Mouse (Mus musculus) brown adipose tissue, adult 24 weeks (tissue): ENCODE measurements around the gene St5. TPM values are rescaled to one million over a fixed set of nuclear protein-coding genes. Genes with fewer than 3 reads are reported as not detected.

Source experiments
- H3K27ac ChIP-seq: fragments of 200-500 bp; replicated peaks from 2 replicates; pipeline ENCODE4 v1.5.1; 2012; ENCODE audit warnings: low read depth, mild to moderate bottlenecking, low read length
- H3K4me1 ChIP-seq: fragments of 200-500 bp; 2 replicates; pipeline ENCODE4 v1.6.1; 2012; ENCODE audit warnings: low read length, mixed read lengths; ENCODE audit not compliant: control insufficient read depth, insufficient read depth, insufficient read length
- H3K4me3 ChIP-seq: fragments of 200-500 bp; 2 replicates; pipeline ENCODE4 v1.5.1; 2012; ENCODE audit warnings: low read depth, mild to moderate bottlenecking, low read length, moderate library complexity; ENCODE audit not compliant: insufficient read depth
- polyA plus RNA-seq: library from polyadenylated mRNA; stranded (reverse); fragments of >200 nt; gene quantifications from 2 replicates; pipeline ENCODE4 v1.2.4, GENCODE M21; 2012; ENCODE audit not compliant: missing spikeins, insufficient read depth, insufficient read length

St5 gene
- polyA plus RNA-seq, 1 experiment, result 13.4 TPM

GRCm38 (mm10) chr7:109614939-109615338, 88.5 kb downstream of the St5 start:
- peak overlapping the region; percentile 65 for H3K4me3 ChIP-seq
- peaks cover 16% of the 10 kb centered on the region for H3K4me1 ChIP-seq
- H3K27ac ChIP-seq, result peak overlapping the region; percentile 91

- H3K4me1 ChIP-seq, result peaks cover 22% of the 10 kb centered on the region
- H3K27ac ChIP-seq, result peak overlapping the region; percentile 91
- peak overlapping the region; percentile 65 for H3K4me3 ChIP-seq
Measured at GRCm38 (mm10) chr7:109613531-109614021, 89.8 kb downstream of the St5 start.

GRCm38 (mm10) chr7:109613051-109613450, 90.4 kb downstream of the St5 start:
- Histone ChIP-seq H3K4me3 (no peak overlapping the region), H3K27ac (peak overlapping the region; percentile 52), H3K4me1 (peaks cover 27% of the 10 kb centered on the region)

GRCm38 (mm10) chr7:109612531-109612930, 90.9 kb downstream of the St5 start:
- H3K4me1 ChIP-seq, result peaks cover 26% of the 10 kb centered on the region
- no peak overlapping the region for H3K4me3 ChIP-seq
- H3K27ac ChIP-seq, result peak overlapping the region; percentile 52

- peak overlapping the region; percentile 70; the same call in 1 of the 2 replicates for H3K27ac ChIP-seq
- H3K4me3 ChIP-seq, result no peak overlapping the region
- H3K4me1 ChIP-seq, result peaks cover 34% of the 10 kb centered on the region
Measured at GRCm38 (mm10) chr7:109610348-109610747, 93.1 kb downstream of the St5 start.

- Histone ChIP-seq H3K27ac (0 out of 2 replicates have a peak overlapping the region, but pooled peaks have one; percentile 12), H3K4me1 (peaks cover 34% of the 10 kb centered on the region), H3K4me3 (no peak overlapping the region)
Measured at GRCm38 (mm10) chr7:109609565-109610345, 93.7 kb downstream of the St5 start.

- H3K27ac ChIP-seq, result no peak overlapping the region; the same call in 1 of the 2 replicates
- H3K4me1 ChIP-seq, result peaks cover 36% of the 10 kb centered on the region
- H3K4me3 ChIP-seq, result no peak overlapping the region
Measured at GRCm38 (mm10) chr7:109608831-109609230, 94.6 kb downstream of the St5 start.

- Histone ChIP-seq H3K27ac (peak overlapping the region; percentile 27), H3K4me1 (peaks cover 33% of the 10 kb centered on the region), H3K4me3 (no peak overlapping the region)
Measured at GRCm38 (mm10) chr7:109606994-109607610, 96.3 kb downstream of the St5 start.

- Histone ChIP-seq H3K4me1 (peaks cover 36% of the 10 kb centered on the region), H3K4me3 (no peak overlapping the region), H3K27ac (peak overlapping the region; percentile 53)
Measured at GRCm38 (mm10) chr7:109602562-109602961, 100.8 kb downstream of the St5 start.

GRCm38 (mm10) chr7:109602022-109602421, 101.4 kb downstream of the St5 start:
- no peak overlapping the region for H3K4me3 ChIP-seq
- peaks cover 32% of the 10 kb centered on the region for H3K4me1 ChIP-seq
- no peak overlapping the region; the same call in 1 of the 2 replicates for H3K27ac ChIP-seq

- peaks cover 28% of the 10 kb centered on the region for H3K4me1 ChIP-seq
- no peak overlapping the region for H3K4me3 ChIP-seq
- peak overlapping the region; percentile 62 for H3K27ac ChIP-seq
Measured at GRCm38 (mm10) chr7:109600702-109601101, 102.7 kb downstream of the St5 start.

- no peak overlapping the region for H3K4me3 ChIP-seq
- H3K27ac ChIP-seq, result peak overlapping the region; percentile 62
- peaks cover 27% of the 10 kb centered on the region for H3K4me1 ChIP-seq
Measured at GRCm38 (mm10) chr7:109599998-109600397, 103.4 kb downstream of the St5 start.

GRCm38 (mm10) chr7:109594845-109595531, 108.4 kb downstream of the St5 start:
- Histone ChIP-seq H3K4me3 (no peak overlapping the region), H3K27ac (no peak overlapping the region), H3K4me1 (peaks cover 29% of the 10 kb centered on the region)

GRCm38 (mm10) chr7:109593992-109594391, 109.4 kb downstream of the St5 start:
- peaks cover 29% of the 10 kb centered on the region for H3K4me1 ChIP-seq
- no peak overlapping the region for H3K4me3 ChIP-seq
- no peak overlapping the region for H3K27ac ChIP-seq

GRCm38 (mm10) chr7:109592184-109592583, 111.2 kb downstream of the St5 start:
- peaks cover 38% of the 10 kb centered on the region for H3K4me1 ChIP-seq
- no peak overlapping the region for H3K27ac ChIP-seq
- no peak overlapping the region for H3K4me3 ChIP-seq
